Mouse (Mus musculus): ENCODE results near the gene Auts2. TPM values are rescaled to one million over a fixed set of nuclear protein-coding genes. Genes with fewer than 3 reads are reported as not detected.

Gene Auts2
- polyA plus RNA-seq, 1 experiment from 2014 or later = 30.4 TPM

DNA sequence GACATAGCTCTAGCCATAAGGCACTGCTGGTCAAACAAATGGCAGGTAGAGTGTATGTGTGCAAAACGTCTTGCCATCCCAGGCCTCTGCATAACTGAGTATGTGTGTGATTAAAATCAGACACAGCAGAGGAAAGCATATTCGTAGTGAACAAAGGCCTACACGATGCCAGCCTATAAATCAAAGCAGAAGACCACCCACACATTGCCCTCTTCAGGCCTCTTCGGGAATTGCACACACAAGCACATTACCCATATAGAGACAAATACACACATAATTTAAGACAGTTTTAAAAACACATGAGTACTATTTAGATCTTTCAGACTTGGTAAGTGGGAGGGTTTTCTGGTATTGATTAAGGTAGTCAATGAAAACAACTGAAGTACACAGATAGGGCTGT is 1044.3 kb downstream of the Auts2 start:
- no peak overlapping the region for H3K4me3 ChIP-seq (ENCODE audit: low read depth, low read length)
- ATAC-seq (replicated peaks; ENCODE audit: low FRiP score, low TSS enrichment, low read depth) (no peak), DNase-seq (ENCODE audit: low spot score) (no peak)
- H3K27me3 ChIP-seq (replicated peaks; ENCODE audit: control insufficient read depth, insufficient read depth, low read length) = no peaks in the 10 kb centered on the region
- no peaks in the 10 kb centered on the region for H3K36me3 ChIP-seq (ENCODE audit: control insufficient read depth, insufficient read depth, low read length)
- 92% methylated on average over 4 of the region's 4 CpGs for WGBS
- H3K27ac ChIP-seq (ENCODE audit: low read depth) = no peak overlapping the region
- no peaks in the 10 kb centered on the region for H3K9me3 ChIP-seq (ENCODE audit: control insufficient read depth, low read length)
- H3K9ac ChIP-seq (ENCODE audit: low read length) = no peak overlapping the region
- H3K4me1 ChIP-seq (replicated peaks; ENCODE audit: control insufficient read depth, insufficient read depth, low read length) = no peaks in the 10 kb centered on the region
- H3K4me2 ChIP-seq (ENCODE audit: low read length) = no peak overlapping the region

DNA sequence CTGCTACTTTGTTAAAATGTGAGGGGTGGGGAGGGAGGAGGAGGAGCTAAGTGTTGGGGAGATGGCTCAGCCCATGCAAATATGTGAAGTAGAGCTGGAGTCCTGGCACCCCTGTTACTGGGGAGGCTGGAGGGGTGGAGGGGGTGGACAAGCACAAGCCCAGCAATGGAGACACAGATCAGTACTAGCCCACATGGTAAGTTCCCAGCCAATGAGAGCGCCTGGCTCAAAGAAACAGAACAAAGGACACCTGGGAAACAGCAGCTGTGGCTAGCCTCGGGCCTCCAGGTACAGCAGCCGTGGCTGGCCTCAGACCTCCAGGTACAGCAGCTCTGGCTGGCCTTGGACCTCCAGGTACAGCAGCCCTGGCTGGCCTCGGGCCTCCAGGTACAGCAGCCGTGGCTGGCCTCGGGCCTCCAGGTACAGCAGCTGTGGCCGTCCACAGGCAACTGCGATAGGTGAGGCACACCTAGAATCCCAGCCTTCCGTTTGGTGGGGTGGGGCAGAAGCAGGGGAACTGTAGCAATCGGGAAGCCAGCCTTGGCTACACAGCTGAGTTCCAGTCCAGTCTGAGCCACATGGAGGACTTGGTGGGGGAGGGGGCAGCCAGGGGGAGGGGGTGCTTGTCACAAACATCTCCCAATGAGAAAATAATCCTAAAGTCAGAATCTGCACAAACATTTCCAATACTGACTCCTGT is 1046.5 kb downstream of the Auts2 start:
- ATAC-seq (replicated peaks; ENCODE audit: low FRiP score, low TSS enrichment, low read depth) = peak; percentile 42; the same call in 1 of the 2 replicates
- WGBS = 89% methylated on average over 10 of the region's 10 CpGs
- no peaks in the 10 kb centered on the region for H3K9me3 ChIP-seq (ENCODE audit: control insufficient read depth, low read length)
- H3K4me3 ChIP-seq (ENCODE audit: low read depth, low read length) = no peak overlapping the region
- no peaks in the 10 kb centered on the region for H3K36me3 ChIP-seq (ENCODE audit: control insufficient read depth, insufficient read depth, low read length)
- DNase-seq (ENCODE audit: low spot score) = no peak
- no peak overlapping the region for H3K4me2 ChIP-seq (ENCODE audit: low read length)
- no peaks in the 10 kb centered on the region for H3K4me1 ChIP-seq (replicated peaks; ENCODE audit: control insufficient read depth, insufficient read depth, low read length)
- no peak overlapping the region for H3K9ac ChIP-seq (ENCODE audit: low read length)
- H3K27me3 ChIP-seq (replicated peaks; ENCODE audit: control insufficient read depth, insufficient read depth, low read length) = no peaks in the 10 kb centered on the region
- no peak overlapping the region for H3K27ac ChIP-seq (ENCODE audit: low read depth)

DNA sequence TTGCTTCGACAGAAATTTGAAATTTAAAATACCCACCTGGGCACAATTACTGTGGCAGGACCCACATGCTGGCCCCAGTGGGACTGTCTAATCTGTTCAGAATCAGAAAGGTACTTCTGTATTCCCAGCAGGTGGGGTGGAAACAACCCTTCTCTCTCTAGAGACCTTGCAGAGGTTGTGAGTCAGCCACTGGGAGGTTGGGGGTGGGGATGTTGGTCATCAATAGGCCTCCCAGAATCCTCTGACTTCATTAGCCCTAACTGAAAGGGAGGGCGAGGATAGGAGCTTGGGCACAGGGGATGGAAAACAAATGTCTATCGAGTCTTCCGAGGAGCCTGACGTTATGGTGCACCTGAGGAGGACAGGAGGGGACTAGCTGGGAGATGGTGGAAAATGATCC is 1048.6 kb downstream of the Auts2 start:
- H3K4me3 ChIP-seq (ENCODE audit: low read depth, low read length) = no peak overlapping the region
- H3K27ac ChIP-seq (ENCODE audit: low read depth) = no peak overlapping the region
- no peak overlapping the region for H3K4me2 ChIP-seq (ENCODE audit: low read length)
- H3K9me3 ChIP-seq (ENCODE audit: control insufficient read depth, low read length) = no peaks in the 10 kb centered on the region
- H3K36me3 ChIP-seq (ENCODE audit: control insufficient read depth, insufficient read depth, low read length) = no peaks in the 10 kb centered on the region
- ATAC-seq (replicated peaks; ENCODE audit: low FRiP score, low TSS enrichment, low read depth) (no peak), DNase-seq (ENCODE audit: low spot score) (no peak)
- H3K27me3 ChIP-seq (replicated peaks; ENCODE audit: control insufficient read depth, insufficient read depth, low read length) = no peaks in the 10 kb centered on the region
- WGBS = 91% methylated on average over 5 of the region's 5 CpGs
- H3K9ac ChIP-seq (ENCODE audit: low read length) = no peak overlapping the region
- no peaks in the 10 kb centered on the region for H3K4me1 ChIP-seq (replicated peaks; ENCODE audit: control insufficient read depth, insufficient read depth, low read length)

DNA sequence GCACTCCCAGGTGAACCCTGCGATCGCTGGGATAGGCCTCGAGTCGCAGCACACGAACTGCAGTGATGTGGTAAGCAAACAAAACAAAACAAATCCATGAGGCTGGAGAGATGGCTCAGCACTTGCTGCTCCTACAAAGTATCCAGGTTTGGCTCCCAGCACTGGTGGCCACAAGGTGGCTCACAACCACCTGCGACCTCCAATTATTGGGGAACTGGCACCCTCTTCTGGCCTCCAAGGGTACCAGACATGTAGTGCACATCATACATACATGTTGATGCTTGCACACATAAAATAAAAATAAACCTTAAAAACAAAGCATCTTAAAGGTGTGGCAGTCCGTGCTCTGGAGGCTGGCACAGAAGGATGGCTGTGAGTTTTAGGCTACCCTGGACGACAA is 1050.6 kb downstream of the Auts2 start:
- H3K4me2 ChIP-seq (ENCODE audit: low read length) = no peak overlapping the region
- no peak overlapping the region for H3K9ac ChIP-seq (ENCODE audit: low read length)
- H3K4me1 ChIP-seq (replicated peaks; ENCODE audit: control insufficient read depth, insufficient read depth, low read length) = no peaks in the 10 kb centered on the region
- no peaks in the 10 kb centered on the region for H3K9me3 ChIP-seq (ENCODE audit: control insufficient read depth, low read length)
- no peak for ATAC-seq (replicated peaks; ENCODE audit: low FRiP score, low TSS enrichment, low read depth)
- no peak for DNase-seq (ENCODE audit: low spot score)
- no peaks in the 10 kb centered on the region for H3K36me3 ChIP-seq (ENCODE audit: control insufficient read depth, insufficient read depth, low read length)
- WGBS = 84% methylated on average over 8 of the region's 8 CpGs
- no peak overlapping the region for H3K27ac ChIP-seq (ENCODE audit: low read depth)
- no peak overlapping the region for H3K4me3 ChIP-seq (ENCODE audit: low read depth, low read length)
- H3K27me3 ChIP-seq (replicated peaks; ENCODE audit: control insufficient read depth, insufficient read depth, low read length) = no peaks in the 10 kb centered on the region

DNA sequence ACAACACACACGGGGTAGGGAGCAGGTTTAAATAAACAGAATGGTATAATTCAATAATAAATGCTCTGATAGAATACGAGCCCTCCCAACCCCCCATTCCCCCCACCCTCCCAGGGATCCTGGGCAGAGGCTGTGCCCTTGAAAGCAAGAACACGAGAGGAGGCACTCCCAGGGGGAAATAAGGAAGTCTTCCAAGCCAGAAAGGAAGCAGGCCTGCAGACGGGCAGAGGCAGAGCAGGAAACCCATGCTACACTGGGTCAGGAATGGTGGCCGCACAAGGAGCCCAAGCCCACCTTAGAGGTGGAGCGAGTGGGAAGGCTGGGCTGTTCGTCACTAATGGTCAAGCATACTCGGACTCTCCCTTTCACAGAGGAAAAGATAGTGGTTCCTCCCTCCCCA is 1051.3 kb downstream of the Auts2 start:
- no peak overlapping the region for H3K9ac ChIP-seq (ENCODE audit: low read length)
- H3K9me3 ChIP-seq (ENCODE audit: control insufficient read depth, low read length) = no peaks in the 10 kb centered on the region
- H3K36me3 ChIP-seq (ENCODE audit: control insufficient read depth, insufficient read depth, low read length) = no peaks in the 10 kb centered on the region
- DNase-seq (ENCODE audit: low spot score) = no peak
- no peak for ATAC-seq (replicated peaks; ENCODE audit: low FRiP score, low TSS enrichment, low read depth)
- WGBS = 56% methylated on average over 8 of the region's 8 CpGs
- no peaks in the 10 kb centered on the region for H3K4me1 ChIP-seq (replicated peaks; ENCODE audit: control insufficient read depth, insufficient read depth, low read length)
- H3K4me3 ChIP-seq (ENCODE audit: low read depth, low read length) = no peak overlapping the region
- no peaks in the 10 kb centered on the region for H3K27me3 ChIP-seq (replicated peaks; ENCODE audit: control insufficient read depth, insufficient read depth, low read length)
- H3K4me2 ChIP-seq (ENCODE audit: low read length) = no peak overlapping the region
- no peak overlapping the region for H3K27ac ChIP-seq (ENCODE audit: low read depth)

DNA sequence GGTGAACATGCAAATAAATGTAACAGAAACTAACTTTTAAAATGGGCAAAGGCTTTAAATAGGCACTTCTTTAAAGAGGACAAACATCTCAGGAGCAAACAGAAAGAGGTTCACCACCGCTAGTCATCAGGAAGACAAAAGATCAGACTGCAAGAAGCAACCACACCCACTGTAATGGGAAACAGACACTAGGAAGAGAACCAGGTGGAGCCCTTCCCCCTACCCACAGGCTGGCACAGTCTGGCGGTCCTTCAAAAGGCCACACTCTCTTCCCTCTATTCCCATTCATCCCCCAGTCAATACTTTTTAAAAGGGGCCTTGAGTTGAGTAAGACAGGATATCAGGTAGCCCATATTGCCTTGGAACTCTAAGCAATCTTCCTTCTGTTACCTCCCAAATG is 1052.3 kb downstream of the Auts2 start:
- H3K9ac ChIP-seq (ENCODE audit: low read length) = no peak overlapping the region

DNA sequence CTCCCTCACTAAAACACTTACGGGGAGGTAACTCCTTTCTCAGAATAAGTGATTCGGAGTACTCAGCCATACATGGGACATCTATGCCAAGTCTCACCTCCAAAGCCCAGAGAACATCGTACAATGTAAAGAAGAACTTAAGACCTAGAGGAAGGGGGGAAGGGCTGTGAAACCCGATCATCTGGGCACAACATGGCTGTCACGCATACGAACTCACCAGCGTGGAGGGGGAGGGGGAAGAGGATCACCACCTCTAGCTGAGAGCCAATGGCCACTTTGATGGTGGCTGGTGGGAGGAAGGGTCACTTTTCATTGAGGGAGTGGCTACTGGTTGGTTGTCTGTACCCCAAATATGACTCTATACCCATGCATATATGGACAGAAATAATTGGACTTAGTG is 1053.3 kb downstream of the Auts2 start:
- H3K4me3 ChIP-seq (ENCODE audit: low read depth, low read length) = no peak overlapping the region
- ATAC-seq (replicated peaks; ENCODE audit: low FRiP score, low TSS enrichment, low read depth) (no peak), DNase-seq (ENCODE audit: low spot score) (no peak)
- H3K36me3 ChIP-seq (ENCODE audit: control insufficient read depth, insufficient read depth, low read length) = no peaks in the 10 kb centered on the region
- H3K4me2 ChIP-seq (ENCODE audit: low read length) = no peak overlapping the region
- 94% methylated on average over 7 of the region's 7 CpGs for WGBS
- H3K27ac ChIP-seq (ENCODE audit: low read depth) = no peak overlapping the region
- no peaks in the 10 kb centered on the region for H3K4me1 ChIP-seq (replicated peaks; ENCODE audit: control insufficient read depth, insufficient read depth, low read length)
- no peak overlapping the region for H3K9ac ChIP-seq (ENCODE audit: low read length)
- H3K9me3 ChIP-seq (ENCODE audit: control insufficient read depth, low read length) = 0 out of 2 replicates have a peak, but pooled peaks cover 2% of the 10 kb centered on the region
- H3K27me3 ChIP-seq (replicated peaks; ENCODE audit: control insufficient read depth, insufficient read depth, low read length) = no peaks in the 10 kb centered on the region

More for the DNA sequence above, 1052.3 kb downstream of the Auts2 start:
- Histone ChIP-seq H3K27ac (ENCODE audit: low read depth) (no peak overlapping the region), H3K4me3 (ENCODE audit: low read depth, low read length) (no peak overlapping the region), H3K9me3 (ENCODE audit: control insufficient read depth, low read length) (0 out of 2 replicates have a peak, but pooled peaks cover 2% of the 10 kb centered on the region), H3K36me3 (ENCODE audit: control insufficient read depth, insufficient read depth, low read length) (no peaks in the 10 kb centered on the region), H3K27me3 (replicated peaks; ENCODE audit: control insufficient read depth, insufficient read depth, low read length) (no peaks in the 10 kb centered on the region), H3K4me1 (replicated peaks; ENCODE audit: control insufficient read depth, insufficient read depth, low read length) (no peaks in the 10 kb centered on the region), H3K4me2 (ENCODE audit: low read length) (no peak overlapping the region)
- ATAC-seq (replicated peaks; ENCODE audit: low FRiP score, low TSS enrichment, low read depth) (no peak), DNase-seq (ENCODE audit: low spot score) (no peak)
- whole genome bisulfite sequencing = 84% methylated on average over 2 of the region's 2 CpGs

DNA sequence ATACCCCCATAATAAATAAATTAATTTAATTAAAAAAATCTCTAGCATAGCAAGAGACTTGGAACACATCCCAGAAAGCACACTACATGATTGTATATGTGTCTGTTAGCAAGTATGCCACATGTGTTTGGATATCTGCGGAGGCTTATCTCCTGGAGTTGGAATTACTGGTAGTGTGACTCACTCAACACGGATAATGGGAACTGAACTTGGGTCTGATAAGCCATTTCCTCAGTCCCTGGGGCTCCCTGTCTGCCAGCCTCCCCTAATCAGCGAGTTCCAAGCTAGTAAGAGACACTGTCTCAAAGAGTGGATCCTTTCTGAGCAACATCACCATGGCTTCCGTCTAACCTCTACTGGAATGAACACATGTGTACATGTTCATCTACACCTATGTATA is 1056.6 kb downstream of the Auts2 start:
- Histone ChIP-seq H3K27me3 (replicated peaks; ENCODE audit: control insufficient read depth, insufficient read depth, low read length) (no peaks in the 10 kb centered on the region), H3K4me3 (ENCODE audit: low read depth, low read length) (no peak overlapping the region), H3K4me2 (ENCODE audit: low read length) (no peak overlapping the region), H3K27ac (ENCODE audit: low read depth) (no peak overlapping the region), H3K9ac (ENCODE audit: low read length) (no peak overlapping the region), H3K4me1 (replicated peaks; ENCODE audit: control insufficient read depth, insufficient read depth, low read length) (no peaks in the 10 kb centered on the region), H3K9me3 (ENCODE audit: control insufficient read depth, low read length) (peaks cover 2% of the 10 kb centered on the region; the same call in 1 of the 2 replicates), H3K36me3 (ENCODE audit: control insufficient read depth, insufficient read depth, low read length) (no peaks in the 10 kb centered on the region)
- DNase-seq (ENCODE audit: low spot score) = no peak
- WGBS = 91% methylated on average over 4 of the region's 4 CpGs
- no peak for ATAC-seq (replicated peaks; ENCODE audit: low FRiP score, low TSS enrichment, low read depth)

DNA sequence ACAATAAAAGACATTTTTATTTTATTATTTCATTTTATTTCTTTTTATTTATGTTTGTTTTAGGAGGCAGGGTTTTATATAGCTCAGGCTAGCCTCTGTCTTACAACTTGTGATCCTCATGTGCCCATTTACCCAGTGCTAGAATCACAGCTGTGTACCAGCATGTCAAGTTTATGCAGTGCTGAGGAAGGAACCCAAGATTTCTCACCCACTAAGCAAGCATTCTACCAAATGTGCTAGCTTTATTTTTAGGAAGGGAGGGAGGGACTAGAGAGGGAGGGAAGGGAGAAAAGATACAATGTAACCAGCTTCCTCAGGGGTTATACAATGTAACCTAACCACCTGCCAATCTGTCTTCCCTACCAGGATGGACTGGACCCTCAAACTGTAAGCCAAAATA is 1067.9 kb downstream of the Auts2 start:
- Histone ChIP-seq H3K9ac (ENCODE audit: low read length) (no peak overlapping the region), H3K4me3 (ENCODE audit: low read depth, low read length) (no peak overlapping the region), H3K36me3 (ENCODE audit: control insufficient read depth, insufficient read depth, low read length) (peaks cover 63% of the 10 kb centered on the region), H3K27ac (ENCODE audit: low read depth) (no peak overlapping the region), H3K4me2 (ENCODE audit: low read length) (no peak overlapping the region), H3K9me3 (ENCODE audit: control insufficient read depth, low read length) (0 out of 2 replicates have a peak, but pooled peaks cover 7% of the 10 kb centered on the region), H3K4me1 (replicated peaks; ENCODE audit: control insufficient read depth, insufficient read depth, low read length) (no peaks in the 10 kb centered on the region), H3K27me3 (replicated peaks; ENCODE audit: control insufficient read depth, insufficient read depth, low read length) (no peaks in the 10 kb centered on the region)
- DNase-seq (ENCODE audit: low spot score) = no peak
- no peak for ATAC-seq (replicated peaks; ENCODE audit: low FRiP score, low TSS enrichment, low read depth)
